Mouse (Mus musculus) liver, adult 2 months (tissue): ENCODE data around the gene Gm43518.

ENCODE experiments used
- CTCF ChIP-seq: fragments of 200-500 bp; IDR thresholded peaks from 2 replicates; pipeline ENCODE4 v1.5.1; 2011; ENCODE audit warnings: low read depth, low read length, control low read depth
- POLR2A ChIP-seq: fragments of 200-500 bp; IDR thresholded peaks from 2 replicates; pipeline ENCODE4 v1.6.1; 2011; ENCODE audit warnings: low read length, control low read depth; ENCODE audit not compliant: insufficient read depth; ENCODE audit errors: extremely low read depth

DNA sequence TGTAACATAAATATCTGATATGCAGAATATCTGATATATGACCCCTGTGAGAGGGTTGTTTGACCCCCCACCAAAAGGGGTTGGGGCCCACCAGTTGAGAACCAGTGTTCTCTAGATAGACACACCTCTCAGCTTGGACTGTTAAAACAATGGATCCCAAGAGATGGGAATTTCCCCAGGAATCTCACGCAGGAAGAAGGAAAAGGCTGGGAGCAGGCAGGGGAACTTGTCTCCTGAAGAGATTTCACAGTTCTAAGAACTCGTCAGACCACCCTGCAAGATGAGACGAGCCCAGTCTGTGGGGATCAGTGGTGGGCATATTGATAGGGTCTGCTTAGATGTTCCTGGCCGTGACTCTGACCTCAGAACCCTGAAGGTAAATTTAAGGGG lies 52.8 kb downstream of the Gm43518 start:
- TF ChIP-seq POLR2A (no peak), CTCF (no peak)
